Mouse (Mus musculus): ENCODE measurements around the gene Gm20388. TPM values are rescaled to one million over a fixed set of nuclear protein-coding genes. Genes with fewer than 3 reads are reported as not detected.
"Not testable (repeated sequence)": the region's sequence is repeated elsewhere in the genome, so short reads cannot be mapped to it uniquely, and the experiment has no call there.

The Gm20388 gene
- polyA plus RNA-seq, 1 experiment = 59.3 TPM

DNA sequence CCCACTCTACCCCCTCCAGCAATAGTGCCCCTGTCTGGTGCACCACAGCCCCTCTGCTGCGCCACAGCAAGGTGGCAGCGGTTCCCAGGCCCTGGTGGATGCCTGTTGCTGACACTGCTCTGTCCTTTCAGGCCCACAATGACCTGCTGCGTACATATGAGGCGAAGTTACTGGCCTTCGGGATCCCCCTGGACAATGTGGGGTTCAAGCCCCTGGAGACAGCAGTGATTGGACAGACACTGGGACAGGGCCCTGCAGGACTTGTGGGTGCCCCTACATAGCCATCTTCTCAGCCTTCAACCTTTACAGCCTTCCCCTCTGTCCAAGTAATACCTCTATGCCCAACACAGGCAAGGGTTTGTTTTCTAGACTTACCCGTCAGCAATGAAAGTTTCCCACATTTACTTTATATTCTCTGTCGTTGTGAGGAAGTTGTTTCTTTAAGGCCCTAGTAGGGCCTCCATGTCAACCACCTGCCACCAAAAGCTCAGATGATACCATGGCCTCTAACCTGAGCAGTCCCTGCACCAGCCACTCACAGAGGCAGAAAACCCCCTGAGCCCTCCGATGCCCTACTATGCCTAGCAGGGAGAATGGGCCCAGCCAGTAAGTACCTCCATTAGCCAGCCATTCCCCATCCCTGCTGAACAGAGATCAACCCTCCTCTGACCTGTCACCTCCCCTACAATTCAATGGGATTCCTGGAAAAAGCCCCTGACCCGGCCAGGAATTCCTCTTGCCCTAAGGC is 3625.8 kb downstream of the Gm20388 start:
- no peak for DNase-seq (ENCODE audit: low read depth)
- TF ChIP-seq POLR2A (IDR thresholded peaks at IDR 0.05; ENCODE audit: borderline replicate concordance, extremely low read depth, insufficient read depth, insufficient read length, poor library complexity, severe bottlenecking) (no peak), CTCF (IDR thresholded peaks at IDR 0.05; ENCODE audit: borderline replicate concordance, extremely low read depth, insufficient read depth, insufficient read length) (no peak)

- TF ChIP-seq POLR2A (IDR thresholded peaks at IDR 0.05; ENCODE audit: borderline replicate concordance, extremely low read depth, insufficient read depth, insufficient read length, poor library complexity, severe bottlenecking) (no peak), CTCF (IDR thresholded peaks at IDR 0.05; ENCODE audit: borderline replicate concordance, extremely low read depth, insufficient read depth, insufficient read length) (no peak)
- DNase-seq (ENCODE audit: low read depth) = no peak
Observed at GRCm38 (mm10) chr8:123536990-123537380, 3626.3 kb downstream of the Gm20388 start.

DNA sequence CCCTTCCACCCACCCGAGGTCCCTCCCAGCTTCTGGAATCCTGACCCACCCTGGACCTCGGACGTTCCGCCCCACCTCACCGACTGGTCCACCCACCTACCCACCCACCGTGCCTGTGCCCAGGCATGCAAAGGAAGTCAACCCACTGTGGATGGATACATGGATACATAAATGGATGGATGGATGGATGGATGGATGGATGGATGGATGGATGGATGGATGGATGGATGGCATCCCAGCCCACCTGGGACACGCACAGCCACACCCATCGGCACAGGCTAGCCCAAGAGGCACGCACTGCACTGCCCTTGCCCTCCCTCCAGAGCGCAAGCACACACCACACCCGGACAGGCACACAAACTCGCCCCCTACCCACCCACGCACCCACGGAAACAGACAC is 3627.0 kb downstream of the Gm20388 start:
- not testable (repeated sequence) for DNase-seq (ENCODE audit: low read depth)

DNA sequence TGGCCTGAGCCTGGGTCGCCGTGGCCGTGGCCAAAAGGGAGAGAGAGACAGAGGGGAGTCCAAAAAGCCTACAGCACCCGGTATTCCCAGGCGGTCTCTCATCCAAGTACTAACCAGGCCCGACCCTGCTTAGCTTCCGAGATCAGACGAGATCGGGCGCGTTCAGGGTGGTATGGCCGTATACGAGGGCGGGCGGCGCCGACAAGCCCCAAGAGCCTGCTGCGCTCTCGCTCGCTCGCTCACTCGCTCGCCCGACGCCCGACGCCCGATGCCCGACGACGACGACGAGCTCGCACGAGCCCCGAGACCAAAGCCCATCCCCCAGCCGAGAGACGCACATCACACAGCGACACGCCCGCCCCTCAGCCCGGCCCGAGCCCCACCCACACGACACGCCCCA is 3653.6 kb downstream of the Gm20388 start:
- DNase-seq (ENCODE audit: low read depth) = not testable (repeated sequence)

- not testable (repeated sequence) for DNase-seq (ENCODE audit: low read depth)
Observed at GRCm38 (mm10) chr8:123575386-123575785, 3664.7 kb downstream of the Gm20388 start.

DNA sequence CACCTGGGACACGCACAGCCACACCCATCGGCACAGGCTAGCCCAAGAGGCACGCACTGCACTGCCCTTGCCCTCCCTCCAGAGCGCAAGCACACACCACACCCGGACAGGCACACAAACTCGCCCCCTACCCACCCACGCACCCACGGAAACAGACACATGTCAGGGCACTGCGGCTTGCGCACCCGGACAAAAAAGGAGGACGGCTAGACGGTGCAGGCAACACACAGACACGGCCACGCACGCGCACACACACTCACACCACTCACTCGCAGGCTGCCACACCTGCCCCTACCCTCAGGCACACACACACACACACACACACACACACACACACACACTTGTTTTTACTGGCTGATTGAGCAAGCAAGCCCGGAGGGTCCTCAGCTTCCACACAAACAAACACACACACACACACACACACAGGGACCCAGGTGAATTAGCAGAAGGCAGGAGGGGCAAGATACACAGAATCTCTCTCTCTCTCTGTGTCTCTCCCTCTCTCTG is 3690.1 kb downstream of the Gm20388 start:
- not testable (repeated sequence) for DNase-seq (ENCODE audit: low read depth)

GRCm38 (mm10) chr8:123601457-123601856 is 3690.8 kb downstream of the Gm20388 start:
- DNase-seq (ENCODE audit: low read depth) = not testable (repeated sequence)

GRCm38 (mm10) chr8:123612652-123613051 is 3702.0 kb downstream of the Gm20388 start:
- DNase-seq (ENCODE audit: low read depth) = not testable (repeated sequence)

DNA sequence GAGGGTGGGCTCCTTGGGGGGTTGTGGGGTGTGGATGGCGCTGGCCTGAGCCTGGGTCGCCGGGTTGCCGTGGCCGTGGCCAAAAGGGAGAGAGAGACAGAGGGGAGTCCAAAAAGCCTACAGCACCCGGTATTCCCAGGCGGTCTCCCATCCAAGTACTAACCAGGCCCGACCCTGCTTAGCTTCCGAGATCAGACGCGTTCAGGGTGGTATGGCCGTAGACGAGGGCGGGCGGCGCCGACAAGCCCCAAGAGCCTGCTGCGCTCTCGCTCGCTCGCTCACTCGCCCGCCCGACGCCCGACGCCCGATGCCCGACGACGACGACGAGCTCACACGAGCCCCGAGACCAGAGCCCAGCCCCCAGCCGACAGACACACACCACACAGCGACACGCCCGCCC is 3712.9 kb downstream of the Gm20388 start:
- DNase-seq (ENCODE audit: low read depth) = not testable (repeated sequence)

DNA sequence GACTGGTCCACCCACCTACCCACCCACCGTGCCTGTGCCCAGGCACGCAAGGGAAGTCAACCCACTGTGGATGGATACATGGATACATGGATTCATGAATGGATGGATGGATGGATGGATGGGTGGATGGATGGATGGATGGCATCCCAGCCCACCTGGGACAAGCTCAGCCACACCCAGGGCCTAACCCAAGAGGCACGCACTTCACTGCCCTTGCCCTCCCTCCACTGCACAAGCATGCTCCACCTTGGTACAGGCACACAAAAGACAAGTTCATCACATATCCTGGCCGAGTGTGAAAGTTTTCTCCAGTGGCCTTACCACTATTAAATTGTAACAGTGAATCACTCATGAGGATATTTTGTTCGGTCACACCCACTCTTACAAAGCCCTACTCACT is 3713.6 kb downstream of the Gm20388 start:
- no peak for TF ChIP-seq POLR2A (IDR thresholded peaks at IDR 0.05; ENCODE audit: borderline replicate concordance, extremely low read depth, insufficient read depth, insufficient read length, poor library complexity, severe bottlenecking)
- no peak for TF ChIP-seq CTCF (IDR thresholded peaks at IDR 0.05; ENCODE audit: borderline replicate concordance, extremely low read depth, insufficient read depth, insufficient read length)
- DNase-seq (ENCODE audit: low read depth) = no peak

GRCm38 (mm10) chr8:123624702-123625101 is 3714.1 kb downstream of the Gm20388 start:
- no peak for DNase-seq (ENCODE audit: low read depth)
- TF ChIP-seq POLR2A (IDR thresholded peaks at IDR 0.05; ENCODE audit: borderline replicate concordance, extremely low read depth, insufficient read depth, insufficient read length, poor library complexity, severe bottlenecking) (no peak), CTCF (IDR thresholded peaks at IDR 0.05; ENCODE audit: borderline replicate concordance, extremely low read depth, insufficient read depth, insufficient read length) (no peak)

DNA sequence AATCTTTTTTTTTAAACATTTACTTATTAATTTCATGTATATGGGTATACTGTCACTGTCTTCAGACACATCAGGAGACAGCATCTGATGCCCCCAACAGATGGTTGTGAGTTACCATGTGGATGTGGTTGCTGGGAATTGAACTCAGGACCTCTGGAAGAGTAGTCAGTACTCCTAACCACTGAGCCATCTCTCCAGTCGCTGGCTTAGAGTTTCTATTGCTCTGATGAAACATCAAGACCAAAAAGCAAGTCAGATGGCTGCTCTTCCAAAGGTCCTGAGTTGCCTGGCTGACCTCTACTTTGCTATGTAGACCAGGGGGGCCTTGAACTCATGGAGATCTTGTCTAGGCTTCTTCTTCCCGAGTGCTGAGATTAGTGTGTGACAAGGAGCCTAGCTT is 3715.1 kb downstream of the Gm20388 start:
- no peak for TF ChIP-seq POLR2A (IDR thresholded peaks at IDR 0.05; ENCODE audit: borderline replicate concordance, extremely low read depth, insufficient read depth, insufficient read length, poor library complexity, severe bottlenecking)
- TF ChIP-seq CTCF (IDR thresholded peaks at IDR 0.05; ENCODE audit: borderline replicate concordance, extremely low read depth, insufficient read depth, insufficient read length) = no peak
- no peak for DNase-seq (ENCODE audit: low read depth)

DNA sequence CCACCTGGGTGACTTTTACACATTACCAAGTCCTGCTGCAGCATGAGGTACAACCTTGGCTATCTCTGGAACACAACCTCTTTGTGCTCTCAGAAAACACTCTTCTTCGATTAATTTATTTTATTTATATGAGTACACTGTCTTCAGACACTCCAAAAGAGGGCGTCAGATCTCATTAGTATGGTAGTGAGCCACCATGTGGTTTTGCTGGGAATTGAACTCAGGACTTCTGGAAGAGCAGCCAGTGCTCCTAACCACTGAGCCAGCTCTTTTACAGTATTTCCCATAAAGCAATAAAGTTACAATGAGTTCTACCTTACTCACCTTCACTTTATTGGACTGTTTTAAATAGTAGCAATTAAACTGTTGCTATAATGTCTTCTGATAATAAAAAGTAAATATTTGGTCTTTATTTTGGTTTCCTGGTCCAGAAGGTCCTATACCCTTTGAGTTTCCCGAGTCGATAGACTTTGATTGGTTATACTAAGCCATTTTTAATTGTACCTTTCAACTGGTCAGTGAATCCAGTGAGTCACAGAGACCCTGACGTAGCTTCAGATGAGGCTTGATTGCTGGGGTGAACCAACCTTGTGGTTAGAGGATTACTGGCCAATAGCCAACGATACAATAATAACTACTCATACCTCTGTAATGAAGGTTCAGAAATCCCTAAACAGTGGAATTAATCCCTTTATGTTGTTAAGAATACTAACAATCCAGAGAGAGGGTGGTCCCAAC is 3716.9 kb downstream of the Gm20388 start:
- no peak for TF ChIP-seq POLR2A (IDR thresholded peaks at IDR 0.05; ENCODE audit: borderline replicate concordance, extremely low read depth, insufficient read depth, insufficient read length, poor library complexity, severe bottlenecking)
- no peak for TF ChIP-seq CTCF (IDR thresholded peaks at IDR 0.05; ENCODE audit: borderline replicate concordance, extremely low read depth, insufficient read depth, insufficient read length)
- no peak for DNase-seq (ENCODE audit: low read depth)

Measured in brain, embryonic 14.5 days (tissue).